Mouse (Mus musculus): Measurements from ENCODE around the gene Sept12.

GRCm38 (mm10) chr16:4939412-4939811, 58.2 kb downstream of the Sept12 start:
- peak; percentile 55 for TF ChIP-seq POLR2A (IDR thresholded peaks at IDR 0.05; ENCODE audit: low read depth, low read length)
- TF ChIP-seq CTCF (conservative IDR thresholded peaks at IDR 0.05; ENCODE audit: insufficient read depth, insufficient read length, low read depth, low read length): no peak
